Mouse (Mus musculus) macrophage (primary cell): Measurements from ENCODE around the gene Anapc13. TPM values are rescaled to one million over a fixed set of nuclear protein-coding genes. Genes with fewer than 3 reads are reported as not detected.

Source experiments
- H3K27ac ChIP-seq: fragments of 350-480 bp; formaldehyde crosslinking; 2 replicates; pipeline ENCODE4 v1.9.0; 2021
- H3K36me3 ChIP-seq: fragments of 350-480 bp; formaldehyde crosslinking; 2 replicates; pipeline ENCODE4 v1.9.0; 2021; ENCODE audit errors: inconsistent target
- H3K4me3 ChIP-seq: fragments of 350-480 bp; formaldehyde crosslinking; 2 replicates; pipeline ENCODE4 v1.9.0; 2021; ENCODE audit errors: inconsistent target
- H3K79me2 ChIP-seq: fragments of 350-480 bp; formaldehyde crosslinking; 2 replicates; pipeline ENCODE4 v1.9.0; 2021; ENCODE audit errors: inconsistent target
- WGBS: methylation state at CpG from one replicate; pipeline ENCODE4 v1.1.7; 2026; ENCODE audit warnings: inconsistent platforms; ENCODE audit not compliant: missing documents; 5-methylcytosine and 5-hydroxymethylcytosine counted together
- polyA plus RNA-seq: library from polyadenylated mRNA; stranded (reverse); fragments of 250-400 nt; gene quantifications from 3 replicates; pipeline ENCODE4 v1.2.4, GENCODE M21; 2018; ENCODE audit warnings: inconsistent platforms

The Anapc13 gene
- polyA plus RNA-seq, 1 experiment from 2014 or later: 97.9 TPM

DNA sequence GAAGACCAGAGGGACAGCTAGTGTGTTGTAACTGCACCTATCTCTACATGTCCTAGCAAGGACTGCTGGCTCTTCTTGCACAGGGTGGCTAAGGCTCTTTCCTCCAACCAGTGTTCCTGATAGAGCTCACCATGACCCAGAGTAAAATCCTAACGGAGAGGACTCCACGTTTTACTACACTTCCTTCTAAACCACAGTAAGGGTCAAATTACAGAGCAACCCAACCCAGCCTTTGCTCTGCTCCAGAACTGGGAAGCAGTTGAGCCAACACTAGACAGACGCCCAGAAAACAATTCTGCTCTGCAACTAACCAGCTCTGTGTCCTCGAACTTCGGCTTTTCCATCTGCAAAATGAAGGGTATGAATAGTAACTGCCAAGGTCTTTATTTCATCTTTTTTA is 4.7 kb upstream of the Anapc13 start:
- peaks cover 9% of the 10 kb centered on the region; the same call in 1 of the 2 replicates for H3K79me2 ChIP-seq
- H3K4me3 ChIP-seq: no peak overlapping the region
- WGBS: 68% methylated on average over 5 of the region's 5 CpGs
- no peak overlapping the region for H3K27ac ChIP-seq
- H3K36me3 ChIP-seq: no peaks in the 10 kb centered on the region

GRCm38 (mm10) chr9:102622192-102622857 is 3.8 kb upstream of the Anapc13 start:
- Histone ChIP-seq H3K4me3 (no peak overlapping the region), H3K27ac (no peak overlapping the region), H3K79me2 (peaks cover 9% of the 10 kb centered on the region; the same call in 1 of the 2 replicates), H3K36me3 (no peaks in the 10 kb centered on the region)
- 32% methylated on average over 5 of the region's 5 CpGs for WGBS

GRCm38 (mm10) chr9:102622876-102623275 is 3.2 kb upstream of the Anapc13 start:
- Histone ChIP-seq H3K27ac (no peak overlapping the region), H3K36me3 (no peaks in the 10 kb centered on the region), H3K79me2 (peaks cover 9% of the 10 kb centered on the region; the same call in 1 of the 2 replicates), H3K4me3 (no peak overlapping the region)
- 88% methylated on average over 6 of the region's 6 CpGs for WGBS

- Histone ChIP-seq H3K79me2 (peaks cover 9% of the 10 kb centered on the region; the same call in 1 of the 2 replicates), H3K4me3 (no peak overlapping the region), H3K36me3 (no peaks in the 10 kb centered on the region), H3K27ac (no peak overlapping the region)
- whole genome bisulfite sequencing: 91% methylated on average over 7 of the region's 7 CpGs
These were observed 2.5 kb upstream of the Anapc13 start for GRCm38 (mm10) chr9:102623581-102623980.

DNA sequence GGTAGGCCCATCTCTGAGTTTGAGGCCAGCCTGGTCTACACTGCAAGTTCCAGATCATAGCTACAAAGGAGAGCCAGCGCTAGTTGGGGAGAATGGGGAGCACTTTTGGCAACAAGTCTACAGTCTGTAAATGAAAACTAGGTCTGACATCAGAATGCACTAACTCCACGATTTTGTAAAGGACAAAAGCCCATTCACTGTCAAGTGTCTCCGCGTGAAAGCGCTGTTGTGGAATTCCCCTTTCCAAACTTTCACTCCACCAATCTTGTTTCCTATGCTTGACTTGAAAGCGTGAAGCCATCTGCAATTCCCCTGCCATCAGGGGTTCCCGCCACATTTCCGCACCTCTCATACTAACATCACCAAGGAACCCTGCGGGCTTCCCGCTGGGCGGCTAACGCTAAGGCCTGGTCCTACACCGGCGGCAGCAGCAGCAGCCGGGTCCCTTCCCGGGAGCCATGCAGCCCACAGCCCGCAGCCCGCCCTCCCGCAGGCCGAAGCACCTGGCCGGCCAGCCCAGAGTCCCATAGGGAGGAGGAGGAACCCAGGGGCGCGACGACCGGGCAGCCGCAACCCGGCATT is 604 bp upstream of the Anapc13 start:
- H3K4me3 ChIP-seq: peak overlapping the region; percentile 45
- H3K36me3 ChIP-seq: no peaks in the 10 kb centered on the region
- WGBS: 3% methylated on average over 21 of the region's 27 CpGs
- H3K27ac ChIP-seq: peak overlapping the region; percentile 31
- H3K79me2 ChIP-seq: peaks cover 9% of the 10 kb centered on the region; the same call in 1 of the 2 replicates

- Histone ChIP-seq H3K36me3 (no peaks in the 10 kb centered on the region), H3K79me2 (peaks cover 9% of the 10 kb centered on the region; the same call in 1 of the 2 replicates), H3K27ac (peak overlapping the region; percentile 85), H3K4me3 (peak overlapping the region; percentile 84)
- WGBS: under 1% methylated on average over 9 of the region's 9 CpGs
These were observed 736 bp downstream of the Anapc13 start for GRCm38 (mm10) chr9:102626839-102627225.

GRCm38 (mm10) chr9:102627442-102627841 is 1.3 kb downstream of the Anapc13 start:
- H3K27ac ChIP-seq: no peak overlapping the region

GRCm38 (mm10) chr9:102629052-102629451 is 3.0 kb downstream of the Anapc13 start:
- peaks cover 9% of the 10 kb centered on the region; the same call in 1 of the 2 replicates for H3K79me2 ChIP-seq
- 61% methylated on average over 7 of the region's 7 CpGs for WGBS
- peaks cover 6% of the 10 kb centered on the region; the same call in 1 of the 2 replicates for H3K36me3 ChIP-seq
- H3K27ac ChIP-seq: no peak overlapping the region
- H3K4me3 ChIP-seq: no peak overlapping the region

More at GRCm38 (mm10) chr9:102627442-102627841, 1.3 kb downstream of the Anapc13 start:
- H3K4me3 ChIP-seq: peak overlapping the region; percentile 84
- H3K79me2 ChIP-seq: peaks cover 9% of the 10 kb centered on the region; the same call in 1 of the 2 replicates
- WGBS: 91% methylated on average over 7 of the region's 7 CpGs
- H3K36me3 ChIP-seq: no peaks in the 10 kb centered on the region

DNA sequence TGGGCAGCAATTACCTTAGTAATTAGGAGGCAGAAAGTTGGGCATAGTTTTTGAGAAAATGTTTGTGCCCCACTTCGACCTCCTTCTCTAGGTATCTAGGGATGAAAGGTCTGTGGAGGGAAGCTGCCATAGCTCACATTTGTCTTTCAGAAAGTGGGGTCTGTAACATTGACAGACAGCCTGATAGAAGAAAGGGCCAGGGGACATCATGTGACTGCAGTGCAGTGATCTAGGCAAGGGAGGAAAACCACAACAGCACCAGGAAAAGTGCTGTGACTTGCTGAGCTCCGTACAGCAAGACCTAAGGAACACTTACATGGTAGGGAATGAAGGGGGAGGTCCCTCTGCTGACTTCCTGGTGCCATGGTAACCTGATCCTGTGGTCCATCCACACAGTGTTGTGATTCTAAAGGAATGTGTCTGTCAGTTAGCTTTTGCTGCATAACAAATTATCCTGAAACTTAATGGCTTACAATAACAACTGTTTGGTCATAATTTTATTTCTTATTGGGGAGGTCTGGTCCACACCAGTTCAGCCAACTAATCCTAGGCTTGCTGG is 5.6 kb downstream of the Anapc13 start:
- Histone ChIP-seq H3K36me3 (peaks cover 12% of the 10 kb centered on the region; the same call in 1 of the 2 replicates), H3K27ac (no peak overlapping the region), H3K4me3 (no peak overlapping the region), H3K79me2 (no peaks in the 10 kb centered on the region)
- WGBS: 56% methylated on average over 2 of the region's 2 CpGs

DNA sequence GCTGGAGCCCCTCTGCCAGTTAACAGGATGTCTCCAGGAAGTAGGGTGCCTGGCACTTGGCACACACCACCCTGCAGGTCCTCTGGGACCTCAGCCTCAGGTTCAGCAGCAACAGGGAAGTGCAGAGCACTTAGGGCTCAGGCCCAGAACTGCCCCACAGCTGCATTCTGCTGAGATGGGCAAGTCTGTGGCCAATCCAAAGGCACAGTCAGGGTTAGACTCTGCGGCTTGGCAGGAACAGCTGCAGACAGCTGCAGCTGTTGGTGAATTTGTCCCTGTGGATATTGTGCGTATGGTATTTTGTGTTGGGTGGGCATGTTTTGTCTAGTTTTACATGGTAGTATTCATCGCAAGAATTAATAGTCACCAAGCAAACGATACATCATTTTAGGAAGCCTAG is 6.1 kb downstream of the Anapc13 start:
- 91% methylated on average over 4 of the region's 4 CpGs for WGBS
- H3K36me3 ChIP-seq: peaks cover 12% of the 10 kb centered on the region; the same call in 1 of the 2 replicates
- H3K4me3 ChIP-seq: no peak overlapping the region
- H3K79me2 ChIP-seq: no peaks in the 10 kb centered on the region
- no peak overlapping the region for H3K27ac ChIP-seq

DNA sequence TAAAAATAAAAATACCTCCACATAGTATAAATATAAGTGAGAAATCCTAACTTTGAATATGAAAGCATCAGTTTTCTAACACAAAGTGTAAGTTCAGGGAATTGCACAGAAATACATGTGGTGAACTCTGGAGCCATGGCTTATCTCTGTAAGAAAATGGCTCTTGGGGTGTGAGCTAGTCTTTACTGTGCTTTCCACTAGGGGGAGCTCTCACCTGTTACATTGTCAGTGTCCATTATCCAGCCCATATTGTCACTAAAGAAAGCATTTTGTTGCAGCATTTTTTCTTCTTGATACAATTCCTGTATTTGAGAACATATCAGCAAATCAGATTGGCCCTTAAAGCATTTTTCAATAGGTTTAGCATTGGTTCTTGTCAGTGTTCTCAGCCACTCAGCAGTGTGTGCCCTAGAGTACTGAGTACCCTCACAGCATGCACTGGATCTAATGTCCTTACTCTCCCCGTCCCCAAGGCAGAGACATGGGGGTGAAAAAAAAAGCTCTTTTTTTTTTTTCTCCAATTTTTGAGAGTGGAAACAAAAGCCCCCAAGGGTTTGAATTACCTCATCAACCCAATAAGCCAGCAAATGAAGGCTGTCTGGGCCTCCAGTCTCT is 6.9 kb downstream of the Anapc13 start:
- Histone ChIP-seq H3K4me3 (no peak overlapping the region), H3K36me3 (peaks cover 12% of the 10 kb centered on the region; the same call in 1 of the 2 replicates), H3K79me2 (no peaks in the 10 kb centered on the region), H3K27ac (no peak overlapping the region)
- WGBS: 73% methylated on average over 1 of the region's 1 CpGs

GRCm38 (mm10) chr9:102634453-102634852 is 8.4 kb downstream of the Anapc13 start:
- WGBS: 90% methylated on average over 8 of the region's 8 CpGs
- H3K4me3 ChIP-seq: no peak overlapping the region
- H3K36me3 ChIP-seq: peaks cover 12% of the 10 kb centered on the region; the same call in 1 of the 2 replicates
- no peaks in the 10 kb centered on the region for H3K79me2 ChIP-seq
- no peak overlapping the region for H3K27ac ChIP-seq

DNA sequence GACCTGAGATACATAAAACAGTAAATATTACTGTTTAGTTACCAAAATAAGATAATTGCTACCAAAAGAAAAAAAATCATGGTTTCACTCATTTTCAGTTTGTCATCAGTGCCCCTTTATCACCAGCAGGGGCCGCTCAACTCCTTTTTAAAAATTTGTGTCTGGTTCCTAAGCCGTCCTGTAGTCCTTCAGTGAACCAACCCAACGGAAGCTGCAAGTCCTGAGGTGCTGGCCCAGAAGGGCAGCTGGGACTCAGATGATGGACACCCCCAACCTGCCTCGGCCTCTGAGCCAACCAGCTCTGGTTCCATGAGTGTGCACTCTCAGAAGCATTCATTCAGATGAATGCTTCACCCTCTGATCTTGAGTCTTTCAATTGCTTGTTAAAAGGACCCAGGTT is 10.5 kb downstream of the Anapc13 start:
- Histone ChIP-seq H3K36me3 (peaks cover 12% of the 10 kb centered on the region; the same call in 1 of the 2 replicates), H3K4me3 (no peak overlapping the region), H3K27ac (no peak overlapping the region), H3K79me2 (no peaks in the 10 kb centered on the region)
- WGBS: 4% methylated on average over 4 of the region's 4 CpGs

GRCm38 (mm10) chr9:102637115-102637514 is 11.0 kb downstream of the Anapc13 start:
- WGBS: 70% methylated on average over 4 of the region's 4 CpGs
- Histone ChIP-seq H3K36me3 (peaks cover 12% of the 10 kb centered on the region; the same call in 1 of the 2 replicates), H3K4me3 (no peak overlapping the region), H3K79me2 (no peaks in the 10 kb centered on the region), H3K27ac (no peak overlapping the region)
